Mouse (Mus musculus): ENCODE measurements around the gene Gal3st1. TPM values are rescaled to one million over a fixed set of nuclear protein-coding genes. Genes with fewer than 3 reads are reported as not detected.
"Not testable (repeated sequence)": the region's sequence is repeated elsewhere in the genome, so short reads cannot be mapped to it uniquely, and the experiment has no call there.

Gene Gal3st1
- total RNA-seq, 4 experiments from 2014 or later = 0.27 TPM; not detected in 3

GRCm38 (mm10) chr11:3982275-3983209, 894 bp upstream of the Gal3st1 start:
- no peak for DNase-seq (ENCODE audit: low spot score)

- no peak for DNase-seq (ENCODE audit: low spot score)
These were observed 668 bp downstream of the Gal3st1 start for GRCm38 (mm10) chr11:3983863-3984745.

- DNase-seq (ENCODE audit: low spot score) = no peak
These were observed 6.3 kb downstream of the Gal3st1 start for GRCm38 (mm10) chr11:3989748-3990147.

- DNase-seq (ENCODE audit: low spot score) = no peak
These were observed 9.7 kb downstream of the Gal3st1 start for GRCm38 (mm10) chr11:3993132-3993531.

- DNase-seq (ENCODE audit: low spot score) = no peak
These were observed 10.5 kb downstream of the Gal3st1 start for GRCm38 (mm10) chr11:3993914-3994313.

GRCm38 (mm10) chr11:3995511-3995910, 12.1 kb downstream of the Gal3st1 start:
- DNase-seq (ENCODE audit: low spot score) = no peak

- no peak for DNase-seq (ENCODE audit: low spot score)
These were observed 13.4 kb downstream of the Gal3st1 start for GRCm38 (mm10) chr11:3996840-3997239.

- no peak for DNase-seq (ENCODE audit: low spot score)
These were observed 14.7 kb downstream of the Gal3st1 start for GRCm38 (mm10) chr11:3997978-3998720.

- DNase-seq (ENCODE audit: low spot score) = no peak
These were observed 16.1 kb downstream of the Gal3st1 start for GRCm38 (mm10) chr11:3999547-3999946.

GRCm38 (mm10) chr11:4001603-4002002, 18.2 kb downstream of the Gal3st1 start:
- DNase-seq (ENCODE audit: low spot score) = peak; percentile 18

GRCm38 (mm10) chr11:4005220-4005805, 21.9 kb downstream of the Gal3st1 start:
- no peak for DNase-seq (ENCODE audit: low spot score)

- no peak for DNase-seq (ENCODE audit: low spot score)
These were observed 23.0 kb downstream of the Gal3st1 start for GRCm38 (mm10) chr11:4006462-4006861.

GRCm38 (mm10) chr11:4012616-4013015, 29.2 kb downstream of the Gal3st1 start:
- DNase-seq (ENCODE audit: low spot score) = no peak

- not testable (repeated sequence) for DNase-seq (ENCODE audit: low spot score)
These were observed 32.4 kb downstream of the Gal3st1 start for GRCm38 (mm10) chr11:4015796-4016195.

GRCm38 (mm10) chr11:4022111-4022510, 38.7 kb downstream of the Gal3st1 start:
- DNase-seq (ENCODE audit: low spot score) = not testable (repeated sequence)

GRCm38 (mm10) chr11:4023321-4023720, 39.9 kb downstream of the Gal3st1 start:
- no peak for DNase-seq (ENCODE audit: low spot score)

GRCm38 (mm10) chr11:4027066-4027465, 43.6 kb downstream of the Gal3st1 start:
- DNase-seq (ENCODE audit: low spot score) = no peak

- DNase-seq (ENCODE audit: low spot score) = no peak
These were observed 44.3 kb downstream of the Gal3st1 start for GRCm38 (mm10) chr11:4027561-4028334.

- DNase-seq (ENCODE audit: low spot score) = no peak
These were observed 45.9 kb downstream of the Gal3st1 start for GRCm38 (mm10) chr11:4029343-4029742.

Measured in heart, adult 8-10 months (tissue).